Mouse (Mus musculus) c-Kit-positive CD71-positive TER-119-negative erythroid progenitor cells, embryonic 14.5 days (primary cell): ENCODE results near the gene Gm20696.

Source experiments
- DNase-seq: peaks from one replicate; pipeline ENCODE4 v3.0.0-alpha.2; 2013; ENCODE audit warnings: low read depth

The Gm20696 gene

DNA sequence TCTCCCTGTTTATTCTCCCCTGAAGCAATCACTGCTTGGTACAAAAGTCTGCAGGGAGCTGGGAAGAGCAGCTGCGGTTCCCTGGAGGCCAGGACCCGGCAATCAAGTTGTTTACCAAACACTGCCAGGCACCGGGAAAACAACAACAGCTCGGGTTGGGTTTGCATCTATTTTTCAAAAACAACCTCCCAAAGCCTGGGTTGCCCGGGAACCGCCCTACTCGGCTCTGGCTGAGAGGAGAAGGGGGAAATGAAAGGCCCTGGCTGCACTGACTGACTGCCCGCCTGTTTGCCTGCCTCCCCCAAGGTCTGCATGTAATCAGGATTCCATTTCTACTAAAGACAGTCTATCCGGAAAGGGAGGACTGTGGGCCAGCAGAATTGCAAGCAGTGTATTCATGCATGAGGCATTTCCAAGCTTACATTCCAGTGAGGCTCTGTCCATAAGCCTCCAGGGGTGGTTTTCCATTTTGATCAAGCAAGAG lies 226.7 kb downstream of the Gm20696 start:
- no peak for DNase-seq

DNA sequence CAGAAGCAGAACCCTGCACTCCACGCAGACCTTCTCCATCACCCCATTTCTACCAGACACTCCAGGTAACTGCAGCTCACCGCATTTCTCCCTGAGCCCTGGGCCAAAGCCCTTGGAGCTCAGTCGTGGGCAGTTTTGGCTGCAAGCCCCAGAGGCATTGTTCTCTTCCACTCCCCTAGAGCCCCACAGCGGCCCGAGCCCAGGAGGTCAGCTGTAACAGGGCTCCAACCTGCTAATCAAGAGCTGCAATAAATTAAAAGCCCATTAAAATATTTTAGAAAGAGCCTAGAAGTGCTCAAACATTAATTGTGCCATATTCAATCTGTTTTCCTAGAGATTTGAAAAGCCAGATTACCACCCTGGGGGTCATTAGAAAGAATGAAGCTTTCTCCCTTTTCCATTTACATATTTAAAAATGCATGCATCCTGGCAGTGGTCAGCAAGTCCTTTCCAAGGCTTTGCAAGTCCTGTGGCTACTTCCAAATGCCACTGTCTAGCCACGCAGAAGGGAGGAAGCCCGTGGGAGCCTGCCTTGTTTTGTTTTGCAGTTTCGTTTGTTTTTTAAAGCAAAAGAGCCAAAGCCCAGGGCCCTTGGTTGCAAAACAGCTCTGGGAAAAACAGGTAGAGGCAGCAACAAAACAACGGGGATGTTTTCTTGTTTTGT lies 227.3 kb downstream of the Gm20696 start:
- no peak for DNase-seq

DNA sequence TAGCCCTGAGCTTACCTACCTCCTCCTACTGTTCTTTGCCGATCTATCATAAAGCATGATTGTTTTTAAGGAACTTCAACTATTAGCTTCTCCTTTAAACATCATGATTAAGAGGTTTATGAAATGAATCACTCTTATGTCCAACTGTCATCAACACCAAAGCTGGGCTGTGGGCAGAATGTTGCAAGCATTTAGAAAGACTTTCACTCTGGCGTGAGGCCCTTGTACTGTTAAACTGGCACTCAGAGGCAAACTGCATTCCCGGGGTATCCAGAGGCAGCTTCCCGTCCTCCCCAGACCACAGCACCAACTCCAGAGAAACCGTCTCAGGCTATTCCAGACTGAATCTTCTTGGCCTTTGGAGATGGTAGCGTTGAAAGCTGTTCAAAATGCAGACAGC lies 230.2 kb downstream of the Gm20696 start:
- DNase-seq, result no peak

DNA sequence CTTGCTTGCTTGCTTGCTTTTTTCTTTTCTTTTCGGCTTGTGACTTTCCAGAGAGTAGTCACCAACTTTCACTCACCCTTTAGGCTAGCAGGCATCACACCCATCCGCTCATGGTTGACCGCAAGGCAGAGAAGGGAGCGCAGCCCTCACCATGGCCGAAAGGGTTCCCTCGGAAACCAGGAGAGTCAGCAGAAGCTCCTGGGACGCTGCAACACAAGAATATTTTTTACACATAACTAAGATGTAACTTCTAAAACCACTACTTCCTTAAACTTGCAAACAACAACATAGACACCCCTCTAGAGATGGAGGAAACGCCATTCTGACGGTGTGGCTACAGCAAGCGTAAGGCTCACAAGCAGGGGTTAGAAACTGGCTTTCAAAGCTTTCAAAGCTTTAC lies 231.5 kb downstream of the Gm20696 start:
- DNase-seq, result no peak

DNA sequence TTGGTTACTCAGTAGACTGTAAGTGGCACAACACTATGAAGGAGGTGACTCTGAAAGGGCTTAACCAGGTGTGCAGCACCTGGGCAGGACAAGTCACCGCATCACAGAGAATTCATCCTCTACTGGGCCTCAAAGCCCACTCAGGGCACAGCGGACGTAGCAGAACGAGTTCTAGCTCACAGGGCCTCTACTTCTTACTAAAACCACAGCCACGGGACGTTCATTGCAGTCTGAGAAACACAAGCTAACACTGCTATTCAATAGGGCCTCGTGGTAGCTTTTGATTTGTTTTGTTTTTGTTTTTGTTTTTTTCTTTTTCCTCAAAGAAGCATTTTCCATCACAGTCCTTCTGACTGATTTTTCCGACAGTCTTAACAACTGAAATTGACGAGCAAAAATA lies 233.6 kb downstream of the Gm20696 start:
- DNase-seq, result no peak

DNA sequence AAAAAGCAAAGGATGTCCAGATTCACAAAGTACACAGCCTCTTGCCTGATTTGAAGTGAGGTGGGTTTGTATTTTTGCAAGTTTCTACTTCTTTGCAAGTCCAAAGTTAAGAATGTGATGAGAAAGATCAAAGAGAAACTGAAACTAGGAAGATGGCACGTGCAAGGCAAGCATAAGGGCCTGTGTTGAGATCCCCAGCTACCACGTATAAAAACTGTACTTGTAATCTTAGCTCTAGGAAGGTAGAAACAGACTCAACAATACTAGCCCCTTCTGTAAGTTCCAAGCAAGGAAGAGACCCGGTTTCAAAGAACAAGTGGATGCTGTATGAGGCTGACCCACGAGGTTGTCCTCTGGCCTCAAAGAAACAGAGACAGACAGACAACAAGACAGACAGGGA lies 234.7 kb downstream of the Gm20696 start:
- DNase-seq, result no peak

DNA sequence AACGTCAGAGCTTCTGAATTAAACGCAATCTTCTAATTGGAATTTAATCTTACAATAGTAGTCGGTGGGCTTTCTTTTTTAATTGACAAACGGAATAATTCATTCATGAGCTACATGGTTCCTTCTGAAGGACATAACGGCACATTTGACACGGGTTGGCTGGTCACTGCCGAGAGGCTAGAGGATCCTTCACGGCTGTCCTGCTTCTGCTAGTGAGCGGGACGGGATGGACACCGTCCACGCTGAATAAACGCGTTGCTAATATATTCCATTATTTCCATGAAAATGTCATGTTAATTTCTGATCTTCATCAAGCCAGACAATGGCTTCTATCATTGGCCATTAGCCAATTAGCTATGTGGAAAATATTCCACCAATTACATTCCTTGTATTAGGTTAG lies 236.0 kb downstream of the Gm20696 start:
- no peak for DNase-seq

DNA sequence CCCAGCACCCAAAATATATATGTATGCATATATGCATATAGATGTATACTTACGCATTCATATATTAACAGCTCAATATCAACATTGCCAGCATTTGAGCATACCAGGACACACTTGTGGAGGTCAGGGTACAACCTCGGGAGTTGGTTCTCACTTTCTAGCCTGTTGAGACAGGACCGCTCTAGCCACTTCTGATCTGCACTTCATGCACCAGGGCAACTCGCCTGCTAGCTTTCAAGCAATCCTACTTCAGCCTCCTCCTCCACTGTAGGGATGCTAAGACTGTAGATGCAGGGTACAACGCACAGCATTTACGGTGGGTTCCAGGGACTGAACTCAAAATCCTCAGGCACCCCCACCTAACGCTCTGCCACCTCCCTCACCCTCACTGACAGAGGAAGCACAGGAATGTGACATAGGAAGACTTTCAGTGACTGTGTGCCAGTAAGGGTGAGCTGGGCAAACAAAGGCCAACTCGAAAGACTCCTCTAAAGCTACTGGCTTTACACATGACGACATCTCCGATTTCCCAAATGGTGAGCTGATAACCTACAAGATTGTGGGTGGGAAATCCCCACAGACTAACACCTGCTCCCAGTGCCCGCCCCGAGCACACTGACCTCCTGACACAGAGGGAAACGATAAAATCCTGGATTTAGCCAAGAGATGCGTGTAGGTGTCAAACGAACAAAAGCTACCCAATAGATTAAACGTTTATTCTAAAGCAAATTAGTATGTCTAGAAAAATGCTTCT lies 237.0 kb downstream of the Gm20696 start:
- no peak for DNase-seq

DNA sequence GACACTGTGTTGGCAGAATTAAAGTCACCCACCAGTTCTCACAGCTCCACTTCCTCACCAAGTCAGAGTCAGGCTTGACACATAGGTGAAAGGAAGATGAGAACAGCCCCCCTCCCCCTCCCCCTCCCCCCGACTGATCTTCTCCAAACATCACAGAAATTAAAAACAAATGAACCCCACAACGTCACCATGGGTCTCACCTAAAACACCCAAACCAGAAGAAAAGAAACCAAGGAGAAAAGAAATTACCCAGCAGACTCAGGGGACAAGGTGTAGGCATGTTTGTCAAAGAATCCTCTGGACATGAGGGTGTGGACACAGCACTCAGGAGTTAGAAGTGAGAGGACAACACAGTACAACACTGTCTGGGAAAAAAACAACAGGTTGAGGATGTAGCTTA lies 237.6 kb downstream of the Gm20696 start:
- no peak for DNase-seq

DNA sequence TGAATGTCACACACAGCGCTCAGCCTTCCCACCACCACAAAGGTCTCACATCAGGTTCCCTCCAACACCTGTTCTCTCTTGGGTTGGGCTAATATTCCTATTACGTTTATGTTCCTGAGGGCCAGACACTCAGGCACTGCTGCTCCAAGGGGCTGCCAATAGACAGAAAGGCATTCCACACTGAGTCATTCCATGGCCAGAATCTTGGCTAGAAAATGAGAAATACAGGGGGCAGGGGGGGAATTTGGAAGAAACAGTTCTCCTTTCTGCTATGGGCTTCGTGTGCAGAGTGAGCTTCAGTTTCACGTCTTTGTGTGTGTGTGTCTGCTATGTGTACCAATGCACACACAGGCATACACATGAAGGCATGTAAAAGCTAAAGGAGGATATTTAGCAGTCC lies 239.3 kb downstream of the Gm20696 start:
- DNase-seq, result no peak

DNA sequence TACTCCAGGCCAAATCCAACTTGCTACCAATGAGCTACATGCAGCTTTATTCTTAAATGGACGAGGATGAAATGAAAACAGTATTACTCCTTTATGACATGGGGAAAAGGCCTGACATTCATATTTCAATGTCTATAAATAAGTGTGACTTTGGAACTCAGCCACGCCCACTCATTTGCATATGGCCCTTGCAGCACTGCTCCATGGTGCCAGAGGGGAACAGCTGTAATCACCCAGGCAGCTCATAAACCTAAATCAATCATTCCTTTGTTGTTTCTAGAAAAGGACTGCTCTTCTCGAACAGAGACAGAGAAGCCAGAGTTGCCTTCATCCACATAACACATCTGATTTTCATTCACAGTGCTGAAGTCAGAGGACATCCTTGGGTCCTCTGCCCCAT lies 241.6 kb downstream of the Gm20696 start:
- DNase-seq, result no peak

DNA sequence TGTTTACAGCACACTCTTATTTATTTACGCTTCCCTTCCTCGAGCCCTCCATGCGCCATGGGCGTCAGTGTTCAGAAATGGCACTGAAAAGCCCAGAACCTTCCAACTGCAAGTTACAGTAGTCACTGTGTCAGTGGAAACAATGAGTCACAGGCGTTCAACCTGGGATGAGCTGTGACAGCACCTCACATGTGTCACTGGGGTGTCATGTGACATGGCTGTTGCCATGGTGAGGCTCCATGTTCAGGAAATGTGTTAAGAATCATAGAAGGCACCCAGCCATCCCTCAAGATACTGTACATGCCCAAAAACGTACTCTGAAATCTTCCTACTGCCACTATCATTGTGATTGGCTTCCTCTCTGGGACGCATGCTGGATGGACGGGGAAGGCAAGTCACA lies 245.9 kb downstream of the Gm20696 start:
- DNase-seq, result no peak

DNA sequence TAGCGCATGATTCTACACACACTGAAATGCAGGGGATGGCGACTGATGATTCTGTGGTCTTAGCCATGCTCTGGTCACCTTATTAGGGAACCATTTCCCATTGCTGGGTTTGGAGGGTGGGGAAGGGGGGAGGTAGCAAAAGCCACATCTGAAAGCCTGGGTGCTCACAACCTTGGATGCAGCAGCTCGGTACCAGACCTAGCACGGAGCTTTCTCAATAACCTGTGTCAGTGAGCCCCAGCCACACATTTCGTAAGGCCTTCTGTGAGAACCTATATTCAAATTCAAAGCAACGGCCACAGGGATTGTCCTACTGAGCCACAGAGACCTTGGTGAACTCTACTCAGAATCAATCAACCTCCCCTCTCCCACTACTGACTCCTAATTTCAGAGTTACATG lies 254.0 kb downstream of the Gm20696 start:
- no peak for DNase-seq

DNA sequence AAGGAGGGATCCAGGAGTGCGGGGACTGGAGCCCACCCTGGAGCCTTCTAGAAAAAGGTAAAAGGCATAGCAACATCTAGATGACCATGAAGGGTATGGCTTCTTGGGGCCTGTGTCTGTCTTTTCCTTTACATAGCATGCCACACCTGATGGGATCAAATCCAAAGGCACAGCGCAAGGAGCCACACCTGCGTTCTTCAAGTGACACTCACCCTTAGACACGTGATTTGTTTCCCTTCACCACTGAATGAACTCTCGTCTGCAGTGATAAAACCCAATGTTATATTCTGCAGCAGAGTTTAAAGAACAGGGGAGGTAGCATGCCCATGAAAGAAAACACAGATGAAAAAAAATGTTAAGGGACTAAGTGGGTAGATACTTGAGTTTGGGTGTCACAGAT lies 257.0 kb downstream of the Gm20696 start:
- DNase-seq, result no peak

DNA sequence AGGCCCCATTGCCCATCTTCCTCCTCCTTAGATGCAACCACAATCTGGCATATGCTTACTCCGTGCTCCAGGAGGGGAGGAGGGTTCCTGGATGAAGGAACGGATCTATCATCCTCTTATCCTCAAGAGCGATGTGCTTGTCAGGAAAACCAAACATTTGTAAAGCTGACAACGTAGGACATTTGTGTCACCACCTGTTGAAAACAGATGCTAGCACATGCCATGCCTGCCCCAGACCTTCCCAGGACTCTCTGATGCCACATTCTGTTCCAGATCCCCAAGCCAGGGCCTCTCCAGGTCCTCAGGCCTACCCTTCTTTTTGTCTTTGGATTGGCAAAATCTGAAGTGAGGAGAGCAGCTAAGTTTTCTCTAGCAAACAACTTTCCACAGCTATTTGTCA lies 257.7 kb downstream of the Gm20696 start:
- no peak for DNase-seq

DNA sequence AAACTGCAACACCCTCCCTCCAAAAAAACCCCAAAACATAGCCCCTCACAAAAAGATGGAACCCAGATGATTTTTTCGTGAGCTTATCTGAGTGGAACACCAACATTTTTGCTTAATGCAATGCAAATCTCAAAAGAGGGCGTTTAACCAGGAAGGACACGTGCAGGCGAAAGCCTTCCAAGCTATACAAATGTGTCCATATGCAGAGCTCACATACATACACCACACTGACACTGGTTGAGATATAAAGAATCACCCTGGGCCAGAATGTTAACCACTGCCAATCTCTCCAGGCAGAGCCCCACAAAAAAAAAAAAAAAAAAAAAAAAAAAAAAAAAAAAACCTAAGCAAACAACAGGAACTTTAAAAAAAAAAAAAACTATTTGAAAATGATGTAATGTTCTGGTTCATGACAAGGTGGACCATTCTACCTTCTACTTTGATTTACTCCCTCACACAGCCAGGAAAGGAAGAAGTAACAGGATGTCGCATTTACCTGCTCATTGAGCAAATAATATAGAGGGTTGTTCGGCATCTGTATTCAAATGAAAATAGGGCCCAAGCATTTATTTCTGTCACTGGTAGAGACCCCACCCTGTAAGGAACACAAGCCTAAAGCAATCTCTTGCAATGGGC lies 262.7 kb downstream of the Gm20696 start:
- no peak for DNase-seq

DNA sequence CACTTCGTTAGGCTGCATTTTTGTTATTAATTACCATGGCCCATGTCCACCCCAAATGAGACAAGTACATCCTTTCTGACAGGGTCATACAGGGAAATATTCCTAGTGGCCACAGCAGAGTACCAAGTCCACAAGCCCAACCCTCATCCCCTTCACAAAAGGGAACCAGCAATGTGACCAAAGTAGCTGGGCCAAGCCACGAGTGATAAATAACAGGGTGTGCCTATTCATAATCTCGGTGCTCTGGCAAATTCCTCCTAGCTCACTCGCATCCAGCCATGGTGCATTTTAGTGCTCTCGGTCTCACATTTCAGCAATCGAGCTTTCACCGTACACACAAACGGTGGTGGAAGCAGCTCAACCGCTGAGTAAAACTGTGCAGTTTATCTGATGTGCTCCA lies 263.7 kb downstream of the Gm20696 start:
- DNase-seq, result no peak

DNA sequence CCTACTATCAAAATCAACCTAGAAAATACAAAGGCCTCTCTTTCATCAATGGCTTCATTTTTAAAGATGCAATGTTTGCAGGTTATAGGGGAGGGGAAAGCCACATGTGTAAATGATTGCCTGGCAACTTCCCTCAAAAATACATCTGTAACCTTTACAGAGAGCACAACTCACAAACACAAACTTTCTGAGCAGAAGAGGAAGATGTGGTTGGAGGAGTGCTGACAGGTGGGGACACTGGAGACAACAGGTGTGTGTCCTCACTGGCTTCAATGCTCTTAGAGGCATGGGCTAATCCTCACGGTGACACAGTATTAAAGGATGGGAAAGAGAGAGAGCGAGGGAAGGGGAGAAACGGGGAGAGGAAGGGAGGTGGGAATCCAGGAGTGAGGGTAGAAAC lies 264.2 kb downstream of the Gm20696 start:
- DNase-seq, result no peak

DNA sequence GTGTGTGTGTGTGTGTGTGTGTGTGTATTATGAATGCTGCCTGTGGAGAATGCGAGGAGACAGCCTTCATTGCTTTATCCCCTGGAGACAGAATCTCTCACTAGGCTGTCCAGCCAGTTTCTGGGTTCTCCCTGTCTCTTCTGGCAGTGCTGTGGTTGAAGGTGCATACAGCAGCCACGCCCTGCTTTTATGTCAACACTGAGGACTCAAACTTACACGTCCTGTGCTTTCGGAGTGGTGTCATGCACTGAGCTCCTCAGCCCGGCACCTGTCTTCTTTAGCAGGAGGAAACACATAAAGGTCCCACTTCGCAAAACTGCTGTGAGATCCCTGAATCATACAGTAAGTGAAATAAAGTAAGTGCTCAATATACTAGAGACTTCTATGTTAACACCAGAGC lies 264.8 kb downstream of the Gm20696 start:
- no peak for DNase-seq

DNA sequence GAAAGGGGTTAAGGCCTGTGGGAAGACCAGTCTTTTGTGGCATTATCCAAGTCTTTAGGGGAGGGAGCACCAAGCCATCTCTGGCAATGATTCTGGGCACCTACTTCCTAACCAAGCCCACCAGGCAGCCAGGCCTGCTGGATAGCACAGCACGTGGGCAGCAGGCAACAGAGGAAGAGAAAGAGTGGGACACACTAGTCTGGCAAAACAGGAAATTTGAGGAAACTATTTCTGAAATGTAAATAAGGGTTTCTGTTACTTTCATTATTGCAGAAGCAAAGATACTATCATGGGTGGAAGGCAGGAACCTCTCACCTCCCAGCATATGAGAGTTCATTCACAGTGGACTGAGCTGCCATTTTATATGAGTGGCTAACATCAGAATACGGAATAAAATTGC lies 265.4 kb downstream of the Gm20696 start:
- DNase-seq, result no peak

DNA sequence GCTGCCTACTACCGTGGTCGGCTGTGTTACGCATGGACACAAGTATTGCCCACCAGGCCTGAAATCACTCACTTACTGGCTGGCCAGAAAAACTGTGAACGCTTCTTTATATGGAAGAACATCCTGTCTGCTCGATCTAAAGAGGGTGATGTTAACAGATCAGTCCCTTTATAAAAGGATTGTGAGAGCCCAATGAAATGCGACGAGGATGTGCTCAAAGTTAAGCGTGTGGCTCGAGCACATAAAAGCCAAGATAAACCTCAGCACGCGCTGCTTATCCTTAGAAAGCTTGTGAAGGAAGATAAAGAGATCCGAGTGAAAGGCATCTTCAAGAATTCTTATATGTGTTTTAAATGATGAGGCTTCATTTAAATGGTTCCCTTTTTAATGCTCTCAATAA lies 270.9 kb downstream of the Gm20696 start:
- DNase-seq, result no peak

DNA sequence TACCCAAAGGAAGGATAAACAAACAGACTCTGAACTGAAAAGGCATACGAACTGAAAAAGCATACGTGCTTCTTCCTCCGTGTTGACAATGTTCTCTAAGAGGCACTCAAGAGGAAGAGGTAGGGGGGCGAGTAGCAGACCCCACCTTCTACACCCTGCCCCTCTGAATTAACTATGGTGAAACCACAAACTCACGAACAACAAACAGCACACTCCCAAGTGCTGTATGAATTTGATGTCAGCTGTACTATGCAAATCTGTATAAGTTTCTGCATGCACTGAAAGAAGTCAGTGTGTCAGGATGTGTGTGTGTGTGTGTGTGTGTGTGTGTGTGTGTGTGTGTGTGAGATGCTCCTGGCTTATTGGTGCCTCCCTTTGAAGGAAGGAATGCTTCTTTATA lies 271.8 kb downstream of the Gm20696 start:
- no peak for DNase-seq

DNA sequence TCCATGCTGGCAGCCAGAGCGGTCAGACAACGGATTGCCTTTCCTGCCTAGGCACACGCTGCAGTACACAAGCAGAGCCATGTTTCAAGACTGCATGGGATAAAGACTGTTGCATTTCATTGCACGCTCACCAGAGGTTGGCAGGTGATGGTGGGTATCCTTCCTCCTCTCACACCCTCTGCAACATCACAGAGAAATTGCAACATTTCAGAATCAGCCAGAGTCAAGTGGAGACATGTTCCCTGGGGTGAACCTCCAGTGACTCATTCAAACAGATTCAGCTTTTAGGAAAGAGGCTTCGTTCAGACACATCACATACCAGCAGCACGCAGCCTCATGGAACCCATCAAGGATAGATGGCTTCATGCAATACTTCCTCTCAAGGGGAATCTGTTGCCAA lies 274.1 kb downstream of the Gm20696 start:
- DNase-seq, result no peak
